Mouse (Mus musculus): ENCODE data around the gene Scamp4. TPM values are rescaled to one million over a fixed set of nuclear protein-coding genes. Genes with fewer than 3 reads are reported as not detected.
"Not testable (repeated sequence)": the region's sequence is repeated elsewhere in the genome, so short reads cannot be mapped to it uniquely, and the experiment has no call there.

Gene Scamp4
- total RNA-seq, 1 experiment from 2014 or later = 7.4 TPM

DNA sequence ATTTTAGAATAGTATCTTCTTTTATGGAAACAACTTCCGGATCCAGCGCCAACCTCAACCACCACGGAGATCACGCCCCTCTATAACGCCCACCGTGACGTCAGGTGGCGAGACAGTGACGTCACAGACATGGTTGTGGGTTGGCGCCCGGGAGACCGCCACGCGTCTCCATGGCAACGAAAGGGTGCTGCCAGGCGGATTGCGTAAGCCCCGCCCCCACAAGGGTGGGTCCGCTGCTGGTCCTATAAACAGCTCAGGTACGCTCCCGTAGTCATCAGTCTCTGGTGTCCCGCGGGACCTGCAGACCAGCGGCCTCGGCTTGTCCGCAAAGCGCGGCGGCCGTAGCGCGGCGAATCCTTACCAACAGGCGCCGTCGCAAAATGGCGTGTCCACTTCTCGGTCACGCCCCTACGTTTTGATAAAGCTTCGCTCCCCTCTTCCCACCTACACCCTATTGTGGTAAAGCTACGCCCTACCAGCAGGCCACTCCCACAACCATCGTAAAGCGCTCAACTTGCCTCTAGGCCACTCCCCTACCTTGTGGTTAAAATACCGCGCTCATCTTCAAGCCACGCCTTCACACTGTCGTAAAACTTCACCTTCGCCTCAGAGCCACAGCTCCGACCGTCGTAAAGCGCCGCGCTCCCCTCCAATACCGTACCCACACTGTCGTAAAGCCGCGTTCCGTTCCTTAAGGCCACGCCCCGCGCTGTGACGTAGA is 19.4 kb downstream of the Scamp4 start:
- peak; percentile 86 to 89 for ATAC-seq (replicated peaks in 1 of 2; ENCODE audit: insufficient read depth in 1 of 2, low FRiP score in 2 of 2, low TSS enrichment in 1 of 2, low read depth in 1 of 2, poor library complexity in 2 of 2, severe bottlenecking in 2 of 2)

DNA sequence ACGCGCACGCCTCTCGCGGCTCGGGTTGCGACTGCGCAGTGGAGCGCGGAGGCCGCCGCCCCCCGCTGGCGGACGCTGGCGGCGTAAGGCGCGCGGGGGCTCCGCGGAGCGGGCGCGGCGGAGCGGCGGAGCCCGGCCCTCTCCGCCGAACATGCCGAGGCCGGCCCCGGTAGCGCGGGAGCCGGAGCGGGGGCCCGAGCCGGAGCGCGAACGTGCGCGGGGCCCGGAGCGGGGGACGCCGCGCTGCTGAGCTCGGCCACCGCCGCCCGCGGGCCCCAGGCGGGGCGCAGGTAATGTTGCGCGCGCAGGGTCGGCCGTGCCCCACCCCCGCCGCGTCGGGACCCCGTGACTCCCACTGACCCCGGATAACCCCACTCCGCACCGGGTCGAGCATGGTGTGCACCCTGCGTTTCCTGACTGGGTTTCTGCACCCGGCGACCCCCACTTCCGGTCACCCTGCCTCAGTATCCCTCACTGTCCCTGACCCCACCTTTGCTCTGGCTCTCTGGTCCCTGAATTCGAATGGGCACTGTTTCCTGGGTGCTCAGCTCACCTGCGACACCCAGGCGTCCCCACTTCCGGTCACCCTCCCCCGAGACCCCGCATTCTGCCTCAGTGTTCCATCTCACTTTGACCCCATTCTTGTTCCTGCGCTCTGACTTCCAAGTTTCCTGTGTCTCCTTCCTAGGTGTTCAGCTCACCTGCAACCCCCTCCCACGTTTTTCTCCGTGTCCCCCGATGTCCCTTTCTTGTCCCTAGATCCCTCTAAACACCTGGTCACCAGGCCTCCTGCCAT is 20.2 kb downstream of the Scamp4 start, which contains the start of gene Csnk1g2:
Gene Csnk1g2 (plus strand): TSS at position 178 of the 796 bp plus-strand sequence.
- no peak for ATAC-seq (replicated peaks in 1 of 2; ENCODE audit: insufficient read depth in 1 of 2, low FRiP score in 2 of 2, low TSS enrichment in 1 of 2, low read depth in 1 of 2, poor library complexity in 2 of 2, severe bottlenecking in 2 of 2)

DNA sequence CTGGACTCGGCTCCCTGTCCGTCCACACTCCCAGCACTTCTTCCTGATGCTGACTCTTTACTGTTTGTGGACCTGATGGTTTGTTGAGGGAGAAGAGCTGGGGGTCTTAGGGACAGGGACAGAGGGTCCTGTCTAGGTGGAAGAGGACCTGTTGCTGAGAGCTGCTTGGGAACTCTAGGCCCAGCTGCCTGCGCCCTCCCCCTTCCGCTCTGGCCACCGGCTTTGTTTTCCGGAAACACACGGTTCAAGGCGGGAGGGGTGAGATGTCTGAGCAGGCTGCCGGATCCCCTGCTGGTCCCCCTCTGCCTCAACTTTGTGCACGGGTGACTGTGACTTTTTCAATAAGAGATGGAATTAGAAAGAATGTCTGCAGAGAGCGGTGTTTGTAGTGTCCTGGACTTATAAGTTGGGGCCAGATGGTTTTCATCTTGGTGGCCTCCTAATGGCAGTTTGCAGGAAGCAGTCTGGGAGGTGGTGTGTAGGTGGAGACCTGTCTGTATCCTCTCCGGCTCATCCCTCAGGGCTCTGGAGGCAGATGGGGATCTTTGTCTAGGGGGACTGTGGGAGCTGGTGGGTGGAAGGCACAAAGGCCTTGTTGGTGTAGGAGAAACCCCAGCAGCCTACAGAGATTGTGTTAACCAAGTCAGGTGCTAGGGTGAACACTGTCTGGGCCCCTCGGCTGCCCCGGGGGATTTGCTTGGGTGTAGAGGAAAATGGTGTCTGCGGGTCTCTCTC is 21.0 kb downstream of the Scamp4 start:
- ATAC-seq (replicated peaks in 1 of 2; ENCODE audit: insufficient read depth in 1 of 2, low FRiP score in 2 of 2, low TSS enrichment in 1 of 2, low read depth in 1 of 2, poor library complexity in 2 of 2, severe bottlenecking in 2 of 2) = peak; percentile 33 to 51

- ATAC-seq (replicated peaks in 1 of 2; ENCODE audit: insufficient read depth in 1 of 2, low FRiP score in 2 of 2, low TSS enrichment in 1 of 2, low read depth in 1 of 2, poor library complexity in 2 of 2, severe bottlenecking in 2 of 2) = no peak
Measured at GRCm38 (mm10) chr10:80625764-80626163, 23.1 kb downstream of the Scamp4 start.

DNA sequence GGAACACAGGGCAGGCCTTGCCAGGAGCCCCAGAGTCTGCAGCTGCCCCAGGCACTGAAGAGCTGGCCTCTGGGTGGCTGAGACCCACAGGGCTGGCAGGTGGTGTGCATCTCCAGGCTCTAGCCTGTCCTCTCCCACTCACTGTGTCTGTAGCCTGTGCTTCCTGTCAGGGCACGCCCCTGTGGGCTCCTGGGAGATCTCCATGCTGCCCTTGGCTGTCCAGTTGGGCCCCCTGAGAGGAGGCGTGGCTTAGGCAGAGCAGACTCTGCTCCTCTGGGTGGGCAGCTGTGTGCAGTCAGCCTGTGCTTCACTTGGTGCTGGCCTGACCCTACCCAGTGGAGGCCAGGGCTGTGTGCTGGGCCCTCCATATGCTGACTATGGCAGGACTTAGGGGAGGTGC is 25.0 kb downstream of the Scamp4 start:
- ATAC-seq (replicated peaks in 1 of 2; ENCODE audit: insufficient read depth in 1 of 2, low FRiP score in 2 of 2, low TSS enrichment in 1 of 2, low read depth in 1 of 2, poor library complexity in 2 of 2, severe bottlenecking in 2 of 2) = no peak

GRCm38 (mm10) chr10:80628925-80629324 is 26.3 kb downstream of the Scamp4 start:
- no peak for ATAC-seq (replicated peaks in 1 of 2; ENCODE audit: insufficient read depth in 1 of 2, low FRiP score in 2 of 2, low TSS enrichment in 1 of 2, low read depth in 1 of 2, poor library complexity in 2 of 2, severe bottlenecking in 2 of 2)

- no peak for ATAC-seq (replicated peaks in 1 of 2; ENCODE audit: insufficient read depth in 1 of 2, low FRiP score in 2 of 2, low TSS enrichment in 1 of 2, low read depth in 1 of 2, poor library complexity in 2 of 2, severe bottlenecking in 2 of 2)
Measured at GRCm38 (mm10) chr10:80635345-80635744, 32.7 kb downstream of the Scamp4 start.

DNA sequence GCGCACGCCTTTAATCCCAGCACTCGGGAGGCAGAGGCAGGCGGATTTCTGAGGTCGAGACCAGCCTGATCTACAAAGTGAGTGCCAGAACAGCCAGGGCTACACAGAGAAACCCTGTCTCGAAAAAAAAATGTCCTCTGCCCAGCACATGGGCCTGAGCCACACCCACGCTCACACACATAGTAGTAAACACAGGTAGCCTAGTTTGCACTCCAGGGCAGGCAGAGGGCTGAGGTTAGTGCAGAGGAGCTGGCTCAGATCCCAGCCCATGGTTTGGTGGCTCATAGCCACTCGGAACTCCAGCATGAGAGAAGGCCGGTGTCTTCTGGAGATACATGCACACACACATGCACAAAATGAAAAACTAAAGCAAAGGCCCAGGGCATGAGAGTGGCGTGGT is 44.3 kb downstream of the Scamp4 start:
- no peak for ATAC-seq (replicated peaks in 1 of 2; ENCODE audit: insufficient read depth in 1 of 2, low FRiP score in 2 of 2, low TSS enrichment in 1 of 2, low read depth in 1 of 2, poor library complexity in 2 of 2, severe bottlenecking in 2 of 2)

- ATAC-seq (replicated peaks in 1 of 2; ENCODE audit: insufficient read depth in 1 of 2, low FRiP score in 2 of 2, low TSS enrichment in 1 of 2, low read depth in 1 of 2, poor library complexity in 2 of 2, severe bottlenecking in 2 of 2) = not testable (repeated sequence)
Measured at GRCm38 (mm10) chr10:80649910-80650309, 47.2 kb downstream of the Scamp4 start.

DNA sequence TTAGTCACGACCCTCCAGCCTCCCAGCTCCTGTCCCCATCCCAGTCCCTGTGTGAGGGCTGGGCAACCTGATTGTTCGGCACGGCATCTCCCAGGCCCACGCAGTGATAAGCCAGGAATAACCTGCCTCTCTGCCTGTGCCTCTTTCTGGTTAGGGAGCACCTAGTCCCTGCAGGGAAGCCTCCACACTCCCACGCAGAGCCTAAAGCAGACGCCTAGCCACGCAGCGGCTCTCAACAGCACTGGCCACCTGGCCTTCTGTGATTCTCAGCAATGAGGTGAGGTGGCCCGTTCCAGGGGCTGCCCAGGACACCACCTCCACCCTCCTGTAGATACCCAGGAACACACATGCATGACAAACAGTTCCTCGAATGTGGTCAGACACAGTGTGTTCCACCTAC is 47.7 kb downstream of the Scamp4 start:
- ATAC-seq (replicated peaks in 1 of 2; ENCODE audit: insufficient read depth in 1 of 2, low FRiP score in 2 of 2, low TSS enrichment in 1 of 2, low read depth in 1 of 2, poor library complexity in 2 of 2, severe bottlenecking in 2 of 2) = no peak

- ATAC-seq (replicated peaks in 1 of 2; ENCODE audit: insufficient read depth in 1 of 2, low FRiP score in 2 of 2, low TSS enrichment in 1 of 2, low read depth in 1 of 2, poor library complexity in 2 of 2, severe bottlenecking in 2 of 2) = no peak
Measured at GRCm38 (mm10) chr10:80653156-80653720, 50.6 kb downstream of the Scamp4 start.

DNA sequence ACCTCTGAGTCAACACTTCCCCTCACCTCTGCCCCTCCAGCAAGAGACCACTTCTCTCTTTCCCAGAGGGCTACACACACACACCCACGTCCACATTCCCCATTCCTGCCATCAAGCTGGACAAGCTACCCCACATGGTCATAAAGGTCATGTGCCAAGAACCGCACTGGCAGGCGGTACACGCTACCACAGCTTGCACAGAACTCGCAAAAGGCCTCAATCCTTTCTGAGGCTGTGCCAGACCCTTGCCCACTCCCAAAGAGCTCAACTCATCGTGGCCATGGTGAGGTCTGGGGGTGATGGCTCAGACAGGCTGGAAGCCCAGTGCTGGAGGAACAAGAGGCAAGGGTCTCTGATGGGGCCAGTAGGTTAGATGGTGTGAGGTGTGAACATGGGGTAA is 52.2 kb downstream of the Scamp4 start:
- ATAC-seq (replicated peaks in 1 of 2; ENCODE audit: insufficient read depth in 1 of 2, low FRiP score in 2 of 2, low TSS enrichment in 1 of 2, low read depth in 1 of 2, poor library complexity in 2 of 2, severe bottlenecking in 2 of 2) = no peak

GRCm38 (mm10) chr10:80655406-80656129 is 52.9 kb downstream of the Scamp4 start:
- ATAC-seq (replicated peaks in 1 of 2; ENCODE audit: insufficient read depth in 1 of 2, low FRiP score in 2 of 2, low TSS enrichment in 1 of 2, low read depth in 1 of 2, poor library complexity in 2 of 2, severe bottlenecking in 2 of 2) = no peak

DNA sequence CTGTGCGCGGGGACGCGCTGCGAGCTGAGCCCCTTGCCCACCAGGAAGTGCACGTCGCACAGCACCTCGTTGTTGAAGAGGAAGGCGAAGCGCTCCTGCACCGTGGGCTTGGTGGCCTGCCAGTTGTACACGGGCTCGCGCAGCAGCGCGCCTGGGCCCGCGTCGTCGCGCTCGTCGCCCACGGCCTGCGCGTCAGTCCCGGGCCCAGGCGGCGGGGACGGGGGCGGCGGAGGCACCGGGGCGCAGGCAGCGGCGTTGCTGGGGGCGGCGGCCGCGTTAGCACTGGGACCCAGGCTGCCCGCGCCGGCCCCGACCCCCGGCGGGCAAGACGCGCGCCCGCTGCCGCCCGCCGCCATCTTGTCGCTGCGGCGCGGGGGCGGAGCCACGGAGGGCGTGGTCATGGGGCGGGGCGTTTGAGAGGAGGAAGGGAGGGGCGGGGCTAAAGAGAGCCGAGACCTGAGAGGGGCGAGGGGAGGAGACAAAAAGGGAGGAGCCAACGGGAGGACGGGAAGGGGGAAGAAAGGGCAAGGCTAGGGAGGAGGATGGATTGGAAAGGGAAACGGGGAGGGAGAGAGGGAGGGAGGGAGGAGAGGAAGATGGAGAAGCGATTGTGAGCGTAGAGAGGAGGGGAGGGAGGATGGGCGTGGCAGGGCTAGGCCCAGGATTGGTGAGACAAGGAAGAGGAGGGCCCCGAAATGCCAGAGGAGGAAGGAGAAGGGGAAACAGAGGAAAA is 53.6 kb downstream of the Scamp4 start:
- ATAC-seq (replicated peaks in 1 of 2; ENCODE audit: insufficient read depth in 1 of 2, low FRiP score in 2 of 2, low TSS enrichment in 1 of 2, low read depth in 1 of 2, poor library complexity in 2 of 2, severe bottlenecking in 2 of 2) = peak; percentile 76 to 77

- no peak for ATAC-seq (replicated peaks in 1 of 2; ENCODE audit: insufficient read depth in 1 of 2, low FRiP score in 2 of 2, low TSS enrichment in 1 of 2, low read depth in 1 of 2, poor library complexity in 2 of 2, severe bottlenecking in 2 of 2)
Measured at GRCm38 (mm10) chr10:80656863-80657623, 54.4 kb downstream of the Scamp4 start, which contains the start of gene Btbd2. Gene Btbd2, minus strand, starts transcription at chr10:80657071.
